Mouse (Mus musculus): ENCODE measurements around the gene Rack1.

- peak; percentile 18; the same call in 1 of the 2 replicates for TF ChIP-seq CTCF (IDR thresholded peaks at IDR 0.05; ENCODE audit: insufficient read depth, low read length)
- TF ChIP-seq POLR2A (IDR thresholded peaks at IDR 0.05; ENCODE audit: borderline replicate concordance, extremely low read depth, low read depth, low read length): no peak
Observed at GRCm38 (mm10) chr11:48775483-48775882, 24.6 kb upstream of the Rack1 start.
